Mouse (Mus musculus) heart, adult 2 months (tissue): ENCODE measurements at regions not wholly inside any gene's neighbourhood (a gene's known extent, or its start where the extent isn't known, plus 50 kb on each side); places are given as distances from the start of the nearest gene placed in this dataset.

Experiments used
- CTCF ChIP-seq: fragments of 200-600 bp; IDR thresholded peaks from 2 replicates; pipeline ENCODE4 v1.8.1; 2022; ENCODE audit warnings: antibody characterized with exemption, mild to moderate bottlenecking, moderate library complexity
- EP300 ChIP-seq: fragments of 200-500 bp; IDR thresholded peaks from 2 replicates; pipeline ENCODE4 v1.6.1; 2011; ENCODE audit warnings: low read depth, low read length, control low read depth; ENCODE audit not compliant: insufficient read depth
- POLR2A ChIP-seq: fragments of 200-500 bp; IDR thresholded peaks from 2 replicates; pipeline ENCODE4 v1.6.1; 2011; ENCODE audit warnings: mild to moderate bottlenecking, low read depth, low read length, control low read depth; ENCODE audit not compliant: insufficient read depth

GRCm38 (mm10) chr12:50851644-50852043, 202.7 kb upstream of the Prkd1 start:
- no peak for TF ChIP-seq EP300
- TF ChIP-seq POLR2A: no peak
- no peak for TF ChIP-seq CTCF
